Mouse (Mus musculus) lung, adult 2 months (tissue): Measurements from ENCODE around the gene Styk1.

Experiments used
- CTCF ChIP-seq: fragments of 200-500 bp; IDR thresholded peaks from 2 replicates; pipeline ENCODE4 v1.5.1; 2011; ENCODE audit warnings: mild to moderate bottlenecking, low read length, control low read depth; ENCODE audit not compliant: insufficient read depth
- POLR2A ChIP-seq: fragments of 200-500 bp; IDR thresholded peaks from 2 replicates; pipeline ENCODE4 v1.6.1; 2011; ENCODE audit warnings: low read depth, mild to moderate bottlenecking, control low read depth, low read length, borderline replicate concordance; ENCODE audit errors: extremely low read depth

DNA sequence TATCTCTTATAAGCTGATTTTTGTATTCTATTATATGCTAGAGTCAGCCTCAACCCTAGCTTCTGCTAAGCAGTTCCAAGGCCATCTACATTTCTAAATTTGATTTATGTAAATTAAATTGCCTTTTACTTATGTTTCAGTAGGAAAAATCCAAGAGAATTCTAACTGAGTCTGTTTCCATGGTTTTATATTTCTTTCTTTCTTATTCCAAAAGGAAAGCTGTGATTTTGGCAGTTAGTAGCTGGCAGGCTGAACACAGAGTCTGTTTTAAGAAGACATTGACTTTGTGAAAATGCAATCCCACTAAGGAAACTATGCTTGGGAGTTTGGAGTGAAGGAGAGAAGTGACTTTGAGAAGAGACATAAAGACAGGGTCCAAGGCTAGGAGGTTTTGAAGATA lies 49.2 kb upstream of the Styk1 start:
- TF ChIP-seq POLR2A (no peak), CTCF (no peak)
